ENCODE assay signal across 12 mouse cellular contexts in genomic region chr9:96963443-96964215, GRCm38 (mm10). TPM values are rescaled to one million over a fixed set of nuclear protein-coding genes. Genes with fewer than 3 reads are reported as not detected.
DNase-seq lines count a peak whose midpoint lies in the region; ATAC-seq lines count a peak whose summit lies in the region.
"Had no signal": no experiment of that assay in that cellular context is flagged by ENCODE, and none has a peak within 500 bp of the region (broad histone marks: within the 10 kb centered on the region; RNA-seq: fewer than 3 reads in every experiment).

No protein-coding gene starts in this region.

- no peak for DNase-seq in heart, postnatal 4 days
- DNase-seq in midbrain, embryonic 10.5 days (ENCODE audit: low spot score): no peak
- DNase-seq in retina, embryonic 14.5 days (ENCODE audit: low spot score): peak; percentile 66
- DNase-seq in spleen, postnatal 10 days (ENCODE audit: low spot score in 2 of 2): no peak
- no peak for DNase-seq in gastrocnemius, postnatal 36 days
- DNase-seq: adrenal gland, adult 8-10 months had no signal

- no peaks in the 10 kb centered on the region for H3K27me3 ChIP-seq in heart, embryonic 13.5 days (replicated peaks)
- no peaks in the 10 kb centered on the region for H3K27me3 ChIP-seq in midbrain, embryonic 10.5 days (ENCODE audit: low read depth, poor library complexity, severe bottlenecking)
- no peaks in the 10 kb centered on the region for H3K27me3 ChIP-seq in midbrain, embryonic 16.5 days (ENCODE audit: control insufficient read depth, insufficient read depth, low read depth, low read length)
- no peaks in the 10 kb centered on the region for H3K27me3 ChIP-seq in kidney, embryonic 15.5 days
- H3K27me3 ChIP-seq: hindbrain, embryonic 15.5 days had no signal

- ATAC-seq in heart, embryonic 13.5 days (ENCODE audit: extremely low read depth, insufficient number of reproducible peaks, low FRiP score, low TSS enrichment): no peak
- ATAC-seq in midbrain, embryonic 16.5 days: no peak
- peak; percentile 41 for ATAC-seq in kidney, embryonic 15.5 days (replicated peaks; ENCODE audit: low FRiP score)
- ATAC-seq: forebrain, embryonic 16.5 days had no signal

- intact Hi-C loops in gastrocnemius, postnatal 36 days (cut with DNase I): no loop called here

- H3K9ac ChIP-seq in heart, embryonic 13.5 days: peak overlapping the region; percentile 51
- no peak overlapping the region for H3K9ac ChIP-seq in midbrain, embryonic 16.5 days (ENCODE audit: low read depth, low read length)
- no peak overlapping the region for H3K9ac ChIP-seq in kidney, embryonic 15.5 days
- H3K9ac ChIP-seq: hindbrain, embryonic 15.5 days had no signal

- H3K4me1 ChIP-seq in heart, embryonic 13.5 days: peaks cover 54% of the 10 kb centered on the region
- H3K4me1 ChIP-seq in midbrain, embryonic 10.5 days: peaks cover 67% of the 10 kb centered on the region
- peaks cover 6% of the 10 kb centered on the region; the same call in 1 of the 2 replicates for H3K4me1 ChIP-seq in midbrain, embryonic 16.5 days (ENCODE audit: control insufficient read depth, insufficient read depth, low read length)
- H3K4me1 ChIP-seq in kidney, embryonic 15.5 days: peaks cover 71% of the 10 kb centered on the region
- H3K4me1 ChIP-seq: megakaryocyte, embryonic 14.5 days had no signal

- H3K4me3 ChIP-seq in heart, embryonic 13.5 days: no peak overlapping the region
- no peak overlapping the region for H3K4me3 ChIP-seq in midbrain, embryonic 10.5 days
- no peak overlapping the region for H3K4me3 ChIP-seq in midbrain, embryonic 16.5 days (ENCODE audit: low read depth, low read length)
- H3K4me3 ChIP-seq in kidney, embryonic 15.5 days (replicated peaks): no peak overlapping the region
- H3K4me3 ChIP-seq: hindbrain, embryonic 15.5 days; megakaryocyte, embryonic 14.5 days had no signal

- no peaks in the 10 kb centered on the region for H3K9me3 ChIP-seq in heart, embryonic 13.5 days
- no peaks in the 10 kb centered on the region; the same call in 1 of the 2 replicates for H3K9me3 ChIP-seq in midbrain, embryonic 10.5 days (replicated peaks)
- no peaks in the 10 kb centered on the region for H3K9me3 ChIP-seq in midbrain, embryonic 16.5 days (replicated peaks; ENCODE audit: control insufficient read depth, low read length, poor library complexity, severe bottlenecking)
- no peaks in the 10 kb centered on the region for H3K9me3 ChIP-seq in kidney, embryonic 15.5 days (replicated peaks)
- H3K9me3 ChIP-seq: hindbrain, embryonic 15.5 days had no signal

- 0 out of 2 replicates have a peak, but pooled peaks cover 4% of the 10 kb centered on the region for H3K36me3 ChIP-seq in heart, embryonic 13.5 days
- H3K36me3 ChIP-seq in midbrain, embryonic 10.5 days: peaks cover 68% of the 10 kb centered on the region
- H3K36me3 ChIP-seq in midbrain, embryonic 16.5 days (ENCODE audit: control insufficient read depth, insufficient read depth, low read length): no peaks in the 10 kb centered on the region
- H3K36me3 ChIP-seq in kidney, embryonic 15.5 days: no peaks in the 10 kb centered on the region
- H3K36me3 ChIP-seq: hindbrain, embryonic 15.5 days had no signal

- peak overlapping the region; percentile 81 for H3K27ac ChIP-seq in heart, embryonic 13.5 days (replicated peaks)
- H3K27ac ChIP-seq in midbrain, embryonic 10.5 days (replicated peaks): peak overlapping the region; percentile 71
- no peak overlapping the region for H3K27ac ChIP-seq in midbrain, embryonic 16.5 days (ENCODE audit: low read length)
- peak overlapping the region; percentile 78 for H3K27ac ChIP-seq in kidney, embryonic 15.5 days
- H3K27ac ChIP-seq: hindbrain, embryonic 15.5 days had no signal

- 53% methylated on average over 13 of the region's 13 CpGs for WGBS in heart, embryonic 13.5 days
- 44% methylated on average over 13 of the region's 13 CpGs for WGBS in midbrain, embryonic 10.5 days
- 34% methylated on average over 13 of the region's 13 CpGs for WGBS in midbrain, embryonic 16.5 days
- 41% methylated on average over 13 of the region's 13 CpGs for WGBS in kidney, embryonic 15.5 days

- peak overlapping the region; percentile 20; the same call in 1 of the 2 replicates for H3K4me2 ChIP-seq in heart, embryonic 13.5 days
- H3K4me2 ChIP-seq in midbrain, embryonic 16.5 days (ENCODE audit: low read length): no peak overlapping the region
- H3K4me2 ChIP-seq in kidney, embryonic 15.5 days: no peak overlapping the region
- H3K4me2 ChIP-seq: hindbrain, embryonic 15.5 days had no signal

RNA-seq across cellular contexts. Expression of gene Spsb4, which starts 55.0 kb away (rescaled TPM):
- 55.5 and 61.4 TPM in 2 replicates for polyA plus RNA-seq in heart, embryonic 13.5 days (2015; fragmentation: Nextera tagmentation; extraction: Ambion mirVana)
- 10 to 100 TPM; 30.4 to 34.6 TPM for total RNA-seq in heart, postnatal 4 days (2021)
- polyA plus RNA-seq in midbrain, embryonic 10.5 days (2016; fragmentation: Nextera tagmentation; extraction: Ambion mirVana): 174 and 175 TPM in 2 replicates
- 23.5 and 28.3 TPM in 2 replicates for polyA plus RNA-seq in midbrain, embryonic 16.5 days (2015; fragmentation: Nextera tagmentation; extraction: Ambion mirVana)
- polyA plus RNA-seq in kidney, embryonic 15.5 days (2015; fragmentation: Nextera tagmentation; extraction: Ambion mirVana): 56.8 and 58.0 TPM in 2 replicates
- 1 to 10 TPM; 1.4 to 4.1 TPM for total RNA-seq in gastrocnemius, postnatal 36 days (2021)
